Mouse (Mus musculus) CH12.LX (cell line): ENCODE results near the gene Taf1c. TPM values are rescaled to one million over a fixed set of nuclear protein-coding genes. Genes with fewer than 3 reads are reported as not detected.

Experiments
- DNase-seq: peaks from one replicate; pipeline ENCODE4 v3.0.0-alpha.2; 2013; ENCODE audit errors: extremely low read depth
- H3K27ac ChIP-seq: 2 replicates; pipeline ENCODE4 v1.5.1; 2012; ENCODE audit warnings: low read depth, mild to moderate bottlenecking, control low read depth, moderate library complexity; ENCODE audit not compliant: insufficient read depth
- H3K27me3 ChIP-seq: replicated peaks from 2 replicates; pipeline ENCODE3; 2012; ENCODE audit warnings: inconsistent platforms
- H3K36me3 ChIP-seq, 2 experiments: replicated peaks in 1 of 2; 2 replicates each; pipeline versions ENCODE3 to v1.6.1; 2012; ENCODE audit warnings: inconsistent platforms in 1 of 2, low read length in 1 of 2, mild to moderate bottlenecking in 1 of 2, mixed read lengths in 1 of 2, moderate library complexity in 1 of 2; ENCODE audit not compliant: control insufficient read depth in 1 of 2, insufficient read depth in 1 of 2
- H3K4me1 ChIP-seq, 2 experiments: 2 replicates each; pipeline ENCODE4 v1.6.1; 2012; ENCODE audit warnings: inconsistent platforms in 1 of 2, moderate library complexity in 1 of 2; ENCODE audit not compliant: insufficient read depth in 2 of 2, control insufficient read depth in 1 of 2
- H3K4me2 ChIP-seq: 2 replicates; pipeline ENCODE4 v1.6.1; 2012; ENCODE audit warnings: low read depth, mild to moderate bottlenecking, control low read depth; ENCODE audit not compliant: poor library complexity, insufficient read depth, severe bottlenecking
- H3K4me3 ChIP-seq, 3 experiments: fragments of 150-350 bp in 1 of 3; sonication (generic) in 1 of 3; replicated peaks in 1 of 3; 2 replicates each; pipeline versions ENCODE3 to v1.5.1; 2011 to 2012; ENCODE audit warnings: low read depth in 2 of 3, low read length in 2 of 3, mild to moderate bottlenecking in 2 of 3, moderate library complexity in 2 of 3, control low read depth in 1 of 3, improper control_type of control experiment in 1 of 3, inconsistent platforms in 1 of 3, mixed read lengths in 1 of 3; ENCODE audit not compliant: poor library complexity in 1 of 3
- H3K79me2 ChIP-seq: replicated peaks from 2 replicates; pipeline ENCODE4 v1.6.1; 2012; ENCODE audit warnings: mild to moderate bottlenecking, moderate library complexity; ENCODE audit not compliant: control insufficient read depth, poor library complexity, insufficient read depth, severe bottlenecking; ENCODE audit errors: extremely low read depth
- H3K9ac ChIP-seq: 2 replicates; pipeline ENCODE4 v1.6.1; 2012; ENCODE audit warnings: low read depth, mild to moderate bottlenecking, control low read depth, moderate library complexity; ENCODE audit not compliant: insufficient read depth
- H3K9me3 ChIP-seq: replicated peaks from 2 replicates; pipeline ENCODE3; 2012; ENCODE audit warnings: low read length, inconsistent platforms, mixed read lengths
- BHLHE40 ChIP-seq: IDR thresholded peaks from 2 replicates; pipeline ENCODE4 v1.6.1; 2011; ENCODE audit warnings: mild to moderate bottlenecking, low read depth, low read length, improper control_type of control experiment
- CHD1 ChIP-seq: IDR thresholded peaks from 2 replicates; pipeline ENCODE4 v1.6.1; 2012; ENCODE audit warnings: low read depth, low read length, improper control_type of control experiment, inconsistent platforms
- EP300 ChIP-seq: IDR thresholded peaks from 2 replicates; pipeline ENCODE4 v1.6.1; 2011; ENCODE audit warnings: low read length, improper control_type of control experiment
- GABPA ChIP-seq: IDR thresholded peaks from 2 replicates; pipeline ENCODE4 v1.6.1; 2012; ENCODE audit warnings: low read depth, low read length, improper control_type of control experiment, inconsistent platforms; ENCODE audit not compliant: insufficient replicate concordance
- IRF4 ChIP-seq: IDR thresholded peaks from 2 replicates; pipeline ENCODE4 v1.6.1; 2014; ENCODE audit warnings: low read depth, mild to moderate bottlenecking, inconsistent platforms, low read length, improper control_type of control experiment
- JUN ChIP-seq: IDR thresholded peaks from 2 replicates; pipeline ENCODE4 v1.6.1; 2011; ENCODE audit warnings: low read depth, mild to moderate bottlenecking, low read length, improper control_type of control experiment, moderate library complexity; ENCODE audit not compliant: insufficient read depth
- KAT2A ChIP-seq: IDR thresholded peaks from 2 replicates; pipeline ENCODE4 v1.6.1; 2012; ENCODE audit warnings: low read length, improper control_type of control experiment, inconsistent platforms; ENCODE audit not compliant: insufficient replicate concordance
- MAFK ChIP-seq: IDR thresholded peaks from 2 replicates; pipeline ENCODE4 v1.6.1; 2011; ENCODE audit warnings: low read length, improper control_type of control experiment; ENCODE audit not compliant: insufficient replicate concordance
- MAX ChIP-seq: IDR thresholded peaks from 2 replicates; pipeline ENCODE4 v1.6.1; 2011; ENCODE audit warnings: low read length, improper control_type of control experiment
- MYC ChIP-seq: IDR thresholded peaks from 2 replicates; pipeline ENCODE4 v1.6.1; 2011; ENCODE audit warnings: low read depth, mild to moderate bottlenecking, improper control_type of control experiment, low read length
- NRF1 ChIP-seq: IDR thresholded peaks from 2 replicates; pipeline ENCODE4 v1.6.1; 2014; ENCODE audit warnings: low read depth, mild to moderate bottlenecking, inconsistent platforms, low read length, improper control_type of control experiment, moderate library complexity
- POLR2A ChIP-seq: IDR thresholded peaks from 2 replicates; pipeline ENCODE4 v1.6.1; 2011; ENCODE audit warnings: low read depth, mild to moderate bottlenecking, improper control_type of control experiment, low read length
- POLR2AphosphoS2 ChIP-seq: IDR thresholded peaks from 2 replicates; pipeline ENCODE4 v1.6.1; 2011; ENCODE audit warnings: low read depth, low read length, improper control_type of control experiment
- RCOR1 ChIP-seq: conservative IDR thresholded peaks from 2 replicates; pipeline ENCODE4 v1.6.1; 2012; ENCODE audit warnings: low read depth, mild to moderate bottlenecking, inconsistent platforms, low read length, improper control_type of control experiment
- SIN3A ChIP-seq: IDR thresholded peaks from 2 replicates; pipeline ENCODE4 v1.6.1; 2012; ENCODE audit warnings: low read length, improper control_type of control experiment, inconsistent platforms
- TBP ChIP-seq: conservative IDR thresholded peaks from 2 replicates; pipeline ENCODE4 v1.6.1; 2011; ENCODE audit warnings: low read depth, low read length, improper control_type of control experiment
- TCF12 ChIP-seq: IDR thresholded peaks from 2 replicates; pipeline ENCODE4 v1.6.1; 2014; ENCODE audit warnings: low read depth, mild to moderate bottlenecking, inconsistent platforms, low read length, improper control_type of control experiment
- USF1 ChIP-seq: IDR thresholded peaks from 2 replicates; pipeline ENCODE4 v1.6.1; 2014; ENCODE audit warnings: low read depth, mild to moderate bottlenecking, inconsistent platforms, low read length, improper control_type of control experiment
- ZNF384 ChIP-seq: IDR thresholded peaks from 2 replicates; pipeline ENCODE4 v1.6.1; 2012; ENCODE audit warnings: low read depth, low read length, improper control_type of control experiment, inconsistent platforms
- dilution Hi-C: fragments of 300-500 bp; cut with MboI; formaldehyde crosslinking; loops from 2 replicates; pipeline ENCODE4 v1.14.3; 2020; ENCODE audit warnings: low sequenced_read_pairs; ENCODE audit not compliant: extremely low pct_unique_long_range_greater_than_20kb, extremely low pct_ligation_motif_present
- in situ Hi-C: fragments of 300-500 bp; cut with MboI; formaldehyde crosslinking; loops from 3 replicates; pipeline ENCODE4 v1.14.3; 2019; ENCODE audit warnings: low sequenced_read_pairs, low pct_ligation_motif_present, low pct_unique_long_range_greater_than_20kb, mixed read lengths
- polyA plus RNA-seq: library from polyadenylated mRNA; unstranded; fragments of >175 nt; gene quantifications from 2 replicates; pipeline ENCODE4 v1.2.1, GENCODE M21; 2012; ENCODE audit warnings: low read depth; ENCODE audit not compliant: insufficient read length
- total RNA-seq, 2 experiments: library from RNA; depleted of rRNA; stranded (reverse); fragments of 300-350 nt in 1 of 2; fragments of >200 nt in 1 of 2; gene quantifications; 2 replicates each; pipeline ENCODE4 v1.2.3; 2012 to 2014

Taf1c gene
- total and polyA plus RNA-seq, 3 experiments: 11.0 to 14.9 (median 12.1) TPM

DNA sequence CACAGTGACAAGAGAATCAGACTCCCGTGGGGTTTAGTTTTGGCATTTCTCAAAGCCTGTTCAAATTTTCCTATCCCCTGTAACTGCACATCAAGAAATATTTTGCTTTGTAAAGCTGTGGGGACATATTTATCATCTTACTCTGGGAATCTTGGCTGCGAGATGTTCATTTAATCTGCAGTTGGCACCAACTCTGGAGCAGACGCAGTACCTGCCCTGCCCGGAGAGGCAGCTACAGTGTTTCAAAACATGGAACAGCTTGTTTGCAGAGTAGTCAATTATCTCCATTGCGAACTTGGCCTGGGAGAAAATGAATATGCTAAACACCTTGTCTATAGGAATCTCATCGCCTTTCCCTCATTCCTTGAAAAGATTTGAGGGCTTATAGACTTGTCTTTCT, 33.2 kb upstream of the Taf1c start:
- Histone ChIP-seq H3K4me2 (no peak overlapping the region), H3K79me2 (no peaks in the 10 kb centered on the region), H3K27me3 (peaks cover 83% of the 10 kb centered on the region), H3K27ac (no peak overlapping the region), H3K36me3 (no peaks in the 10 kb centered on the region), H3K9ac (no peak overlapping the region)
- in situ Hi-C loops: no loop called here
- DNase-seq: no peak
- TF ChIP-seq GABPA (no peak), KAT2A (no peak), MAFK (no peak), RCOR1 (no peak), BHLHE40 (no peak), CHD1 (no peak), MAX (no peak), USF1 (no peak), EP300 (no peak), POLR2AphosphoS2 (no peak), TCF12 (no peak), JUN (no peak), SIN3A (no peak), MYC (no peak), IRF4 (no peak), POLR2A (no peak), ZNF384 (no peak), NRF1 (no peak)
- TF ChIP-seq, all 38 proteins: peak for 0
- H3K4me3 ChIP-seq: no peak overlapping the region
- dilution Hi-C loops: no loop called here
- H3K9me3 ChIP-seq: peaks cover 5% of the 10 kb centered on the region
- peaks cover 0 to 6% of the 10 kb centered on the region in 2 experiments; a peak in 2 of 4 replicates for H3K4me1 ChIP-seq

DNA sequence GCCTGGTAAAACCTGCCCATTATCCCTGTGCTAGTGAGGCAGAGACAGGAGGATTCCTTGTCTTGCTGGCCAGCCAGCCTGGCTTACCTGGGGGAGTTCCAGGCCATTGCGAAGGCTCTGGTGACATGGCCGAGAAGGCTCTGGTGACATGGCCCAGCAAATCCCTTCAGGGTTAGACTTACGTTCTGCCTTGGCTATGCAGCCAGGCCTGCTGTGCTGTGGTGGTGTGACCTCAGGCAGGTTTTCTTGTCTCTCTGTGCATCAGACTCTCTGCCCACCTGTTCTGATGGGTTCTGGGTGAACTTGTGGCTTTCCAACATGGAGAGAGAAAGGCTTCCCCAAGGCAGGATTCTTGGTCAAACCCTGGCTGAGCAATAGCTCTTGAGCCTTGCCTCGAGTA, 32.4 kb upstream of the Taf1c start:
- Histone ChIP-seq H3K27me3 (peaks cover 85% of the 10 kb centered on the region), H3K27ac (no peak overlapping the region), H3K4me1 (peaks cover 0 to 6% of the 10 kb centered on the region in 2 experiments; a peak in 2 of 4 replicates), H3K4me2 (no peak overlapping the region), H3K36me3 (no peaks in the 10 kb centered on the region), H3K9ac (no peak overlapping the region), H3K4me3 (no peak overlapping the region), H3K9me3 (peaks cover 5% of the 10 kb centered on the region), H3K79me2 (no peaks in the 10 kb centered on the region)
- TF ChIP-seq POLR2AphosphoS2: no peak
- TF ChIP-seq CHD1: no peak
- no peak for TF ChIP-seq TBP
- TF ChIP-seq MYC: no peak
- no peak for TF ChIP-seq BHLHE40
- no peak for TF ChIP-seq TCF12
- dilution Hi-C loops (no loop called here), in situ Hi-C loops (no loop called here)
- no peak for DNase-seq
